Mouse (Mus musculus) gastrocnemius, postnatal 10 days (tissue): ENCODE results near the gene Lhpp. TPM values are rescaled to one million over a fixed set of nuclear protein-coding genes. Genes with fewer than 3 reads are reported as not detected.

Experiments used
- DNase-seq: peaks from one replicate; pipeline ENCODE4 v3.0.0; 2021; ENCODE audit warnings: mixed read lengths
- total RNA-seq, 2 experiments: library from RNA; stranded (reverse); gene quantifications; 2 replicates each; pipeline ENCODE4 v1.2.3; 2021

Gene Lhpp
- total RNA-seq, 2 experiments from 2014 or later = 9.6 to 11.7 TPM

DNA sequence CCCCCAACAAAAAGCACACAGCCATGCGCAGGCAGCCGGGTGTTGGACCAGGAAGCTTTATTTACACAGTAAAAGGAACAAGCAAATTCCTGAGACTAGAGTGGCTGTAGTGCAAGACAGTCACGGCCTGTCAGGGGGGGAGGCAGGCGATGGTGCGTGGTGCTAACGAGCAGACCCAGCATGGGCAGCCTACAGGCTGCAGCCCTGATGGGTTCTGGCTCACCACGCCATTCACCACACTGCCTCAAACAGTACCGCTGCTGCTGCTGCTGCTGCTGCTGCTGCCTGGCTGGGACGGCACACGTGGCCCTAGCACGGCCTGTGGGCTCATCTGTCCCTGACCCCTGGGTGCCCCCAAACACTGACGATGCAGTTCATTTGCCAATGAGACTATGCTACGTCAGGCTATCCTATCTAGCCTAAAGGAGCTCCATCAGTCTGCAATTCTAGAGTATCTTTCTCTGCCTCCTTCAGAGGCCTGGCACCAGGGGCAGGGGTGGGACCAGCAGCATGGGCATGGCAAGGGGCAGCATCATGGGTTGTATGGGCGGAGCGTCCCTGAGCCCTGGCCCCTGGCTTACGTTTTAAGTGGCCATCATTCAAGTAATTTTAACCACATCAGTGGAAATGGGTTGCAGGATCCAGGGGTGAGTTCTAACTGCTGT is 101.7 kb downstream of the Lhpp start:
- no peak for DNase-seq

DNA sequence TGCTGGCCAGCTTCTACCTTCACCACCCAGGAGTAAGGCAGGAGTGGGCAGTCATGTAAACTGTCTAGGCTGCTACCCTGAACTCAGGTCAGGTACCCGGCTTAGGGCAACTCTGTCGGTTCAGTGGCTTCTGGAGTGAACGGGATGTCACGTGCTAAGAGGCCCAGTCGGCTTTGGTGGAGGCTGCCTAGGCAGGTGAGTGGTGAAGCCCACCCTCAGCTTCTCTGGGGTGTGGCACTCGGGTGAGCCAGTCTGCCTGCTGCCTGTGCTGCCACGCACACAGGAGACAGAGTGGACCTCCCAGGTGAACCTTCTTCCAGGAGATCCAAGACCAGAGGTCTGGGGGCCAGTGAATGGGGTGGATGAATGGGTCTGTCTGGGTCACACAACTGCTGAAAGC is 102.5 kb downstream of the Lhpp start:
- no peak for DNase-seq

- no peak for DNase-seq
These were observed 103.2 kb downstream of the Lhpp start for GRCm38 (mm10) chr7:132713483-132714126.

GRCm38 (mm10) chr7:132714236-132714923 is 103.9 kb downstream of the Lhpp start:
- DNase-seq = peak; percentile 41

- no peak for DNase-seq
These were observed 104.8 kb downstream of the Lhpp start for GRCm38 (mm10) chr7:132715259-132715658.

- no peak for DNase-seq
These were observed 109.1 kb downstream of the Lhpp start for GRCm38 (mm10) chr7:132719570-132719969.

GRCm38 (mm10) chr7:132720562-132720961 is 110.1 kb downstream of the Lhpp start:
- DNase-seq = no peak

DNA sequence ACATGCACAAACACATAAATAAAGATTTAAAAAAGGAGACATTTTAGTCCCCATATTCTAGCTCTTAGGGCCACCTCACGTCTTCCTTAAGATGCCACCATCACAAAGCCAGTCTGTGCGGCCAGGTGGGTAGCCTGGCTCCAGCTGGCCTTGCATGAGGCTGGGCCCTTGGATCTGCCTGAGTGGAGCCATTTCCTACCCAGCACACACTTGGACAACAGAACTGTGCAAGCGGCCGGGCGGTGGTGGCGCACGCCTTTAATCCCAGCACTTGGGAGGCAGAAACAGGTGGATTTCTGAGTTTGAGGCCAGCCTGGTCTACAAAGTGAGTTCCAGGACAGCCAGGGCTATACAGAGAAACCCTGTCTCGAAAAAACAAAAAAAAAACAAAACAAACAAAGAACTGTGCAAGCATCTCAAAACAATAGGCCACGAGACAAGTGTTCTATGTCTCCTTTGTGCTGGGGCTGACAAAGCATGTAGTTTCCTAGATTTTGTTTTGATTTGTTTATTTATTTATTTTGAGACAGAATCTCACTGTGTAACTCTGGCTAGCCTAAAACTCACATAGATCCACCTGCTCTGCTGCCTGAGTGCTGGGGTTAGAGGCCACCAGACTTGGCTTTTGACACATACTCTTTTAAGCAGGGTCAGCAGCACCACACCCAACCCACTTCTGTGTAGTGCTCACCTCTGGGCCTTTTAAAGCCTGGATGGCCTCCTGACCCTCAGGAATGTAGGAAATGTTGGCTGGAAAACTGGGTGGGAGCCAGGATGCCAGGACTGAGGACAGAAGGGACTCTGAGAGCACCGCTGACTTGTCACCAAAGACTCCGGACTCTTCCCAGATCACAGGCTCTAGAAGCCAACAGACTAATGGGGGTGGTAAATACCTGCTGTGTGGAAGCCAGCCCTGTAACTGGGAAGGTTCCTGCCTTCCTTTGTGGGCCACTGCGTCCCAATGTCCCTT is 112.2 kb downstream of the Lhpp start:
- DNase-seq = no peak

DNA sequence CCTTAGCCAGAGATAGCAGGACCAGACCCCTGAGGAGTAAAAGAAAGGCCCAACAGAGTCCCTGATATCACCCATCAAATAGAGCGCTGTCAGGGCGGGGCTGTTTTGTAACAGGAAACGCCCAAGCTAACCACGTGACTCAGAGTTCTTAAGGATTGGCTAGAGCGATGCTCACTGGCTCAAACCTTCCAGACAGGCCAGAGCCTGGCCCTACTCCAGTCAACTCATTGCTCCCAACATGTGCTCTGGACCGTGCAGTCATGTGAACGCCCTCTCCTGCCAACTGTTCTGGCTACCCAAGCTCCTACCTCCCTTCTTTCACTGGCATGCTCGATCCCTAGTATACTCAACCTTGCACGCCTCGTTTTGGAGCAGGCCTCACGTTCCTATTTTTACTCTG is 113.5 kb downstream of the Lhpp start:
- peak; percentile 72 for DNase-seq

GRCm38 (mm10) chr7:132724501-132725062 is 114.1 kb downstream of the Lhpp start:
- DNase-seq = no peak

GRCm38 (mm10) chr7:132726106-132726861 is 115.8 kb downstream of the Lhpp start:
- no peak for DNase-seq

- no peak for DNase-seq
These were observed 118.8 kb downstream of the Lhpp start for GRCm38 (mm10) chr7:132729093-132729831.

- no peak for DNase-seq
These were observed 120.1 kb downstream of the Lhpp start for GRCm38 (mm10) chr7:132730510-132730909.

DNA sequence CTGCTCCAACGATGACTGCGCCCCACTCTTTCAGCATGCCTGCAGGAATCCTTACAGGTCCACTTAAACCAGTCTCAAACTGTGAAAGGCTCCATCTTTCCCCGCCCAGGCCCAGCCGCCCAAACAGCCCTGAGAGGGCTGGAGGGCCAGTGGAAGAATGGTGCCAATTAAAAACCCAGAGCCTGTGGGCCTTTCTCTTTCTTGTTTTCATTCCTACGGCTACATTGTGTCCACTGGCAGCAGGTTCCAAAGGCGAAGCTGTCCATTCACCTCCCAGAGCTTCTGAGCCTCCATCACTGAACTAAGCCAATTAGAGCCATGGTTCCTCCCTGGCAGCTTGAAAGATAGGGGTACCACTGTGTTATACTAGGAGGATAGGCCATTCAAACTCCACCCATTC is 121.1 kb downstream of the Lhpp start:
- no peak for DNase-seq

DNA sequence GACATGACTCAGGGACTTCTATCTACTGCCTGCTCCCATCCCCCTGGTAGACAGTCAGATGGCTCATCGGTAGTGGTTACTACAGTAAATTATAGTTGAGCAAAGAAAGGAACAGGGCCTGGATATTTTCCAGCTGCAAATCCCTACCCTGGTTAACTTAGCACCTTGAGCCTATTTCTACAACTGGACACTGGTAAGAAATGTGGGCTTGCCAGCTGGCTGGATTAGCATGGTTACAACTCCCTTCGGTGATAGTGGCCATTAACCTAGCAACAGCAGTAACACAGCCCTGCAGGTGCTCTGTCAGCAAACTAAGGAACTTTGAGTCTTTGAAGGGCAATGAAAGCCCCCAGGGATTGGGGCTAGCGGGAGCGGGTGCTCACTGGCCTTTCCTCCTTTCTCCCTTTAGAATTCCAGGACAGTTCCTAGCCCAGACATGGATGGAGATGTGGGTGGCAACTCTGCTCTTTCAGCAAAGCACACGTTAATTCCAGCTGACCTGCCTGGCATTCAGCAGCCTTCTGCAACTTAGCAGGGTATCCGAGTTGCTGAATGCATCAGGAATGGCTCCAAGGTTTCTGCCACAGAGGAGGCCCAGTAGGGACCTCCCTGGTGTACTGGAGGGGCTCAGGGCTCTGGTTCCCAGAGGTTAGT is 121.8 kb downstream of the Lhpp start:
- no peak for DNase-seq

GRCm38 (mm10) chr7:132733521-132733920 is 123.1 kb downstream of the Lhpp start:
- no peak for DNase-seq

GRCm38 (mm10) chr7:132734222-132734621 is 123.8 kb downstream of the Lhpp start:
- no peak for DNase-seq

DNA sequence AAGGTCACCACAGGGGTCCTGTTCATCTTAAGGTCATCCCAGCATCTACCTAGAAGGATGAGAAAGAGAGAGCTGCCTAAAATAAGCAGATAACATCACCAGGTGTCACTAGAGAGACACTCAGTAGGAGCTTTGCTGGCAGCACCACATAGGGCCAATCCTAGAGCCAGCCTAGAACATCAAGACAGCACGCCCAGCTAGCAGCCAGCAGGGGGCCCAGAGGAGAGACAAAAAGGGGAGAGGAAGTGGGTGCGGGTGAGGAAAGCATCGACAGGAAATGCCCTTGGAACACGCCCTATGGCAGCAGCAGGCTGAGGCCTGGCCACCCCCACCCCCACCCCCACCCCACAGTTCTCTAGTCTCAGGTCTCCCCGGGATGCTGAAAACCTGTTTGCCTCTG is 124.7 kb downstream of the Lhpp start:
- peak; percentile 58 for DNase-seq

DNA sequence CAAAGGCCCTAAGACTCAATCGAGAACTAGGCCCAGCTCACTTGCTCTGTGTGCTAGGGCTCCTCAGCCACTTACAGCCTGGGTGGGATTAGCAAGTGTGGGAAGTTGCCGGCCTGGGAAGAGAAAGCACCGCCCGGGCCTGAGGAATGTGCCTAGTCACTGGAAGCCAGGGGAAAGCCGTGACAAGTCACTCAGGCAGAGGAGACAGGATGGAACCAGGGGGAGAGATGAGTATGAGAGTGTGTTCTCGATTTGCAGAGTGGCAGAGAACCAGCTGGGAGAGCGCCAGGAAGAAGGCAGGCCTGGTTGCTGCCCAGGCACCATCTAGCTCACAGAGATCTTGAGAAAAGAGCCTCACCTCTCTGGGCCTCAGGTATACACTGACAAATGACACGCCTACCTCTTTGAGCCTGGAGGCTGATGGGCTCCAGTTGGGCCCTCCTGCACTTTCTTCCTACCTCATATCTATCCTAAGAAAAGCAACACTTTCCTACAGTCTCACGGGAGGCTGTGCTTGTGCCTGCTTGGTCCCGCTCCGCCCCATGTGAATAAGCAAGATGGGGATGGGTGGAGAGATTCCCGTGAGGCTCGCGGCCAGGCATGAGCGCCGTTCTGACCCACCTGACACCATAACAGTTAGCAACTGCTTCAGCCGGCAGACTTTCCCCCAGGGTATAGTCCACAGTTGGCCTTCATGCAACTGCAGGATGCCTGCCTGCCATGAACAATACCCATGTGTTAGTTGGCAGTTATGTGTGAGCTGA is 125.8 kb downstream of the Lhpp start:
- peak; percentile 73 for DNase-seq
